Mouse (Mus musculus) adrenal gland, adult 18-20 months (tissue): ENCODE measurements at regions not wholly inside any gene's neighbourhood (a gene's known extent, or its start where the extent isn't known, plus 50 kb on each side); places are given as distances from the start of the nearest gene placed in this dataset.

Experiments
- DNase-seq, 2 experiments: peaks; one replicate each; pipeline ENCODE4 v3.0.0; 2021 to 2022; ENCODE audit warnings: low spot score in 2 of 2

GRCm38 (mm10) chr1:55888711-55889366, 483.1 kb downstream of the Plcl1 start:
- no peak for DNase-seq

DNA sequence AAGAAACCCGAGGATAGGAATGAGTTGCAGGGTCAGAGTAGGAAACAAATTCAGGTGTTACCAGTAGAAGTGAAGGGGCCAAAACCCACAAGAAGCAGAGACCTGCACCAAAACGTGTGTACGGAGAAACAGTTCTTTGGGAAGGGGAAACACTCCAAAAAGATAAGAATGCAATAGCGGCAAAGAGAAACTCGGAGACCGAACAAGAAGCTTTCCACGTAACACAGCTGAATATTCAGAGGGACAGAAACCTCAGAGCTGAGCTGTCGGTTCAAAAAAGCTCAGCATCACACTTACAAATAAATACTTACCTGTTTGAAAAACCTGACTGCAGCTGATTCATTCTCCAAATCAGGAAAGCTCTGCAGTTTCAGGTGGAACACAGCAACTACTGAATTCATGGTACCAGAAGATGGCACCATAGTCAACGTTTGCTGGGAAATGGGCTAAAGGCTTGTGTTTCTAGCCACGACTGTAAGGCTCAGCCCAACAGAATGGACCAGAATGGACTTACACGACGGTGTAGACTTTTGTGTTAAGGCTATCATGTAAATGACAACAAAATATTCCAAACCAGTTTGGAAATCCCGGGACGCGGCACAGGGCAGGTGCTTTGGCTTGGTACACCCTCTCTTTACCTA, 484.9 kb downstream of the Plcl1 start:
- no peak for DNase-seq

DNA sequence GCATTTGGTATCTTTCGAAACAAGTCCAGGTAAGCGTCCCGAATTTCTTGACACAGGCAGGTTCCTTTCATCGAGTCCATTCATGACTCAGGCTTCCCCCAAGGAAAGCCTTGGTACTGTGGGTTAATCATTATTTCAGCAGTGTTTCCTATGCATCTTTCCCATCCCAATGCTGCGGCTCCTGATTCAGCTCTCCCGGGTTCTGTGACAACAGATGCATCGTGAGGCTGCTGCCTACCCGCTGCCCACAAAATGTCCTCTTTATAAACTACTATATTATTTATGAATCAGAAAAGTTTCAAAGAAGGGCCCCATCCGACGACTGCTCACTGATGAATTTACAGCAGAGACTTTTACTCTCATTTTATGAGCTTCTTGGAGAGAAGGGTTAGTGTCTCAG, 486.2 kb downstream of the Plcl1 start:
- DNase-seq: no peak

- no peak for DNase-seq
Measured at GRCm38 (mm10) chr1:55897572-55897971, 491.9 kb downstream of the Plcl1 start.

GRCm38 (mm10) chr1:55898031-55898430, 492.3 kb downstream of the Plcl1 start:
- DNase-seq: no peak

- no peak for DNase-seq
Measured at GRCm38 (mm10) chr1:55900033-55900432, 494.3 kb downstream of the Plcl1 start.

GRCm38 (mm10) chr1:55903177-55903576, 497.5 kb downstream of the Plcl1 start:
- DNase-seq: no peak

- DNase-seq: no peak
Measured at GRCm38 (mm10) chr1:55904571-55904970, 498.9 kb downstream of the Plcl1 start.

GRCm38 (mm10) chr1:55905232-55905631, 499.5 kb downstream of the Plcl1 start:
- no peak for DNase-seq

GRCm38 (mm10) chr1:55910024-55910423, 504.3 kb downstream of the Plcl1 start:
- DNase-seq: no peak

DNA sequence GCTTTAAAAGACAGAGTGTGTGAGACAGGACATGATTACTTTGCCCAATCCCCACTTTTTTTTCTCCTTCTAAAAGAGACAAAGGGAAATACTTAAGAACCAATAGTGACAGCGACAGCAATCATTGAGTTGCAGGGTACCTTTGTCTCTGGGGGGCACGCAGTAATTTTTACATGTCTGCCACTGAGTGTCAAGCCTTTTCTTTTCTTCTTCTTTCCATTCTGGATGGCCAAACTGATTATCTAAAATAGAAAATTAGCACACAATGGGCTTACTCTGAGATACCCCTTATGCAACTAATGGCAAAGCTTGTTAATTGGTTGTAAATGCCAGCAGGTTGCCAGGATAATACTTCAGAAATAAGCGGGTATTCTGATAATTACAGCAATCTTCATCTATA, 508.6 kb downstream of the Plcl1 start:
- no peak for DNase-seq

DNA sequence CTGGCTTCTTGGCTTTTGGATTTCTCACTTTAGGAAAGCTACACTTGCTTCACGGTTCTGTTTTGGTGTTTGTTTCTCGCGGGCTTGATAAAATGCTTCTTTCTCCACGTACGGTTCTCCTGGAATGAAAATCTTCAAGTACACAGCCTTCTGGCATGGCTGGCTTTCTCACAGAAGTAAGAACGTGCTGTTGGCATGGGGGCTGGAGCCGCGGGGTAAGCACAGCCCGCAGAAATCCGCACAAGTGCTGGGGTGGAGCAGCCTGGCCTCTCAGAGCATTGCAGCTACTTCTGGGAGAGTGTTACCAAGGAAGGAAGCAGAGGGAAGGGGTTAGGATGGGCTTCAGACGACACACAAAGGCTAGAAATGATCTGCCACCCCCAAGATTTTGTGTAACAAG, 510.2 kb downstream of the Plcl1 start:
- DNase-seq: no peak

GRCm38 (mm10) chr1:55919516-55919915, 513.8 kb downstream of the Plcl1 start:
- DNase-seq: no peak

GRCm38 (mm10) chr1:55946786-55947549, 541.2 kb downstream of the Plcl1 start:
- no peak for DNase-seq

GRCm38 (mm10) chr1:55947618-55948283, 542.0 kb downstream of the Plcl1 start:
- DNase-seq: no peak

GRCm38 (mm10) chr1:55949606-55950005, 543.9 kb downstream of the Plcl1 start:
- DNase-seq: no peak

DNA sequence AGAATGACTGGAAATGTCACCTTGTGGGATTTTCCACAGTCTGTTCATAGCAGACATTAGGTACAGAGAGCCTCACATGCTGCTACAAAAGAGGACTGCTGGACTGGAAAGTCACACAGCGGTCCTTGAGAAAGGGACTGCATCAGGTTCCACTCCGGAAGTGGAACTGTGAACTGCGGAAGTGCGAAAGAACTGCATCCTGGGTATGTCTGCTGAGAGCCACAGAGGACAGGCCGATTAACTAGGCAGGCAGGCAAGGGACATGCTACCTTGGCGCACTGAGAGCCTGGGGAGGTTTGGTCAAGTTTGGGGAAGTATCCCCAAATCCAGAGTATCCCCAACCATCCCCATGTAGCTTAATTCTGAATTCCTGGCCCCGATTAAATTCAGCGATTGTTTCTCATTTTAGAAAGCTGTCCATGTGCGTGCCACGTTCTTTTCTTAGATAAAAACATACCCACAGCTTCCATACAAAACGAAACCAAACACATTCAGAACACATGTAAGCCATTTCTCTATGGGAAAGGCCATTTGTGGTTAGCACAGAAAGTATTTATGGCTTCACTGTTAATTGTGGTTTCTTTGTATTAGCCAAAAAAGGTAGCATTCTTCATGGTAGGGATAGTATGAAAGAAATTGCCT, 552.2 kb downstream of the Plcl1 start:
- DNase-seq: no peak

DNA sequence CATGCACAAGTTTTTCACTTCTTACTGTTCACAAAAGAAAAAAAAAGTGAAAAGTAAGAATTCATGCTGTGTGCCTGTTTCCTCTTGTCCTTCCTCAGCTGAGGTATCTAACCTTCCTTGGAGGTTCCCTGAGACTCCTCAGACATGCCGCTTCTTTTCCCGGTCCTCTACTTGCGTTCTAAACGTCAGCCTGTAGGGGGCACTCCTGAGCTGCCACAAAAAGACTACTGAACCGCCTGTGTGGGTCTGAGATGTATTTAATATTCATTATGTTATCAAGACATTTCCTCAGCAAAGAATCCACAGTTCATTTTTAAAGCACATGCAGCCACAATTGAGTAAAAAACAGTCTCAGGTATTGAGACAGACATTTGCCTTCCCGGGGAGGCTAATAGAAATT, 554.6 kb downstream of the Plcl1 start:
- DNase-seq: peak; percentile 30 to 55

DNA sequence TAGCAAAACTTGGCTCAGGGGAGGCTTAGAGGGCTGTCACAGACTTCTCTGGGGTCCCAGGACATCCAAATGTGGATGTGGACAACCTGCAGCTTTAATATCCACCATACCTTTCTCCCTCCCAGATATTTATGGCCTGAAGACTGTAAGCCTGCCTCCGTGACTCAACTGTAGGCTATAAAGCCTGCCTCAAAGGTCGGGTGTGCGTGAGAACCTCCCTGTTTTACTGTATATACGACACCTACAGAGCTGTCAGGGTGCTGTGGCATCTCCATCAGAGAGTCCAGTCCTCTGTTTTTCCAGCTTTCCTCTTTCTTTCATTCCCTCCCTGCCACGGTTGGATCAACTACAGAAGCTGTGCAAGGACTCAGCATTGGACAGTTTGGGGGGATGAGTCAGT, 558.1 kb downstream of the Plcl1 start:
- DNase-seq: no peak

GRCm38 (mm10) chr1:55966273-55966672, 560.6 kb downstream of the Plcl1 start:
- no peak for DNase-seq

- no peak for DNase-seq
Measured at GRCm38 (mm10) chr1:55967869-55968268, 562.1 kb downstream of the Plcl1 start.
